Mouse (Mus musculus) hematopoietic stem cell, adult 5-6 weeks (primary cell): ENCODE data around the gene Nfkbie. TPM values are rescaled to one million over a fixed set of nuclear protein-coding genes. Genes with fewer than 3 reads are reported as not detected.

Source experiments
- ATAC-seq, 2 experiments: fragments of 125-278 bp in 1 of 2; replicated peaks in 1 of 2; 2 replicates each; pipeline ENCODE4 v1.8.0; 2016 to 2017; ENCODE audit warnings: inconsistent platforms in 2 of 2, mild to moderate bottlenecking in 2 of 2, moderate number of reproducible peaks in 2 of 2, low read depth in 1 of 2, moderate TSS enrichment in 1 of 2; ENCODE audit not compliant: low FRiP score in 2 of 2, poor library complexity in 2 of 2, severe bottlenecking in 2 of 2, insufficient read depth in 1 of 2, low TSS enrichment in 1 of 2
- total RNA-seq: library from RNA; stranded (forward); fragments of 172-1452, 232-1000 nt; gene quantifications from 2 replicates; pipeline ENCODE4 v1.2.3, GENCODE M21; 2017

The Nfkbie gene
- total RNA-seq, 1 experiment from 2014 or later: 20.5 TPM

DNA sequence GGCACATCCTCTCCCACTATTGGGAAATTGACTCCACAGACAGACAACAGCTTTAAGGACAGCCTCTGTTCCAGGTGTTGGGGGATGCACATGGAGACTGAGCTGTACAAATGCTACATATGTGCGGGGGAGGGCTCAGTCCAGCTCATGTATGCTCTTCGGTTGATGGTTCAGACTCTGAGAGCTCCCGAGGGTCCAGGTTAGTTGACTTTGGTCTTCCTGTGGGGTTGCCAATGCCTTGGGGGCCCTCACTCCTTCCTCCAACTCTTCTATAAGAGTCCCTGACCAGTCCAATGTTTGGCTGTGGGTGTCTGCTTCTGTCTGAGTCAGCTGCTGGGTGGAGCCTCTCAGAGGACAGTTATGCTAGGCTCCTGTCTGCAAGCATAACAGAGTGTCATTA, 2.4 kb upstream of the Nfkbie start:
- ATAC-seq: no peak

DNA sequence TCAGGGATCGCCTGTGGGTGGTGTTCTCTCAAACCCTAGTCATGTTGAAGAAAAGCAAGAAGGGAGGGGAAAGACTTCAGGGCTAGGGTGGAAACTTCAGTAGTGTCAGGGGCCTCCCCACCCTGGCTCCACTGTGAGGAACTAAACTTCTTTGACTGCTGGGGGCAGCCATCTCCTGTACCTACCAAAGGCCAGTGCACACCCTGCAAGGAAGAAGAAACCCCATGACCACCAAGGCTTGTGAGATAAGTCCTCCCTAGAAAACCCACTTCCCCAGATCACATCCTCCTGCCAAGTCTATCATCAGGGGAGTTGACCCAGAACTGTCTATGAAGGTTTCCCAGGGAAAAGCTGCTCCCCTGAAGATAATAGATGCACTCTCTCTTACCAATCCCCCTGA, 1.1 kb upstream of the Nfkbie start:
- ATAC-seq: no peak

DNA sequence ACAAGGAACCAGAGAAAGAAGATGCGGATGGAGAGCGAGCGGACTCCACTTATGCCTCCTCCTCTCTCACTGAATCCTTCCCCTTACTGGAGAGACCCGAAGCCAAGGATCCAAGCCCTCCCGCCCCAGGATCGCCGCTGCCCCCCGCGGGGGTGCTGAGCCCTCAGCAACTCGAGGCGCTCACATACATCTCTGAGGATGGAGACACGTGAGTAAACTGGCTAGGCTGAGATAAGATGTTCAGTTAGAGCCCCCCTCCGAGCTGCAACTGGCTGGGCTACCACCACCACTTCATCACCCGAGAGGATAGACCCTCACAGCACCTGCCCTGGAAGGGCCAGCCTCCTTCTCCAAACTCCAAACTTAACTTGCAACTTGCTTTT, 595 bp downstream of the Nfkbie start:
- no peak for ATAC-seq

DNA sequence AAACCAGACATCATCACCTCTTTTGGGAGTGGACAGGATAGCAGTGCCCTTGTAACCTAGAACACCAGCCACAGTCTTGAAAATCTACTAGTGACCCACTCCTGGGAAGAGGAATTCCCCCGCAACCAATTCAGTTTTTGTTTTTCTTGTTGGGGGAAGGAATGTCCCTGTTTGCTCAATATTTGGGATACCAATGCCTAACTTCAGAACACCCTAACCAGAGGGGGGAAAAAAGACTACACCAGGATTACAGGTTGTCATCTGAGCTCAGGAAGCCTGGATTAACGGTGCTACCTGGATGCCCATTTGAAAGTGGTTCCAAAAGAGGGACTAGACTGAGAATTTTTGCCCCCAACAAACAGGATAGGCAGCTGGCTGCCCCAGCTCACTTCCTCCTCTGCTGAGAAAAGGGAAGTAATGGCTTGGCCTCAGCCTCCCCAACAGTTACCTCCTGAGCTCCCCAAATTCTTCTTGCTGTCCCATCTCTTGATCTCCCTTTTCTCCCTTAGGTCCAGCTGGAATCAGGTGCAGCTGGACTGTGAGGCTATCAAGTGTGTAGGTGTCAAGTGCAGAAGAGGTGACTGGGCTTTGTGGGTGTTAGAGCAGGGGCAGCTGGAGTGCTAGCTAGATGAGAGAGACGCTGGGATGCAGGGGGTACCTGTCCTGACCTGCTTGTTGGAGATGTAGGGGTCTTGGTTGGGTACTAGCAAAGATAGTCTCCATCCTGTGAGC, 1.2 kb downstream of the Nfkbie start:
- 0 out of 4 replicates have a peak, but pooled peaks have one; percentile 23 to 37 for ATAC-seq

DNA sequence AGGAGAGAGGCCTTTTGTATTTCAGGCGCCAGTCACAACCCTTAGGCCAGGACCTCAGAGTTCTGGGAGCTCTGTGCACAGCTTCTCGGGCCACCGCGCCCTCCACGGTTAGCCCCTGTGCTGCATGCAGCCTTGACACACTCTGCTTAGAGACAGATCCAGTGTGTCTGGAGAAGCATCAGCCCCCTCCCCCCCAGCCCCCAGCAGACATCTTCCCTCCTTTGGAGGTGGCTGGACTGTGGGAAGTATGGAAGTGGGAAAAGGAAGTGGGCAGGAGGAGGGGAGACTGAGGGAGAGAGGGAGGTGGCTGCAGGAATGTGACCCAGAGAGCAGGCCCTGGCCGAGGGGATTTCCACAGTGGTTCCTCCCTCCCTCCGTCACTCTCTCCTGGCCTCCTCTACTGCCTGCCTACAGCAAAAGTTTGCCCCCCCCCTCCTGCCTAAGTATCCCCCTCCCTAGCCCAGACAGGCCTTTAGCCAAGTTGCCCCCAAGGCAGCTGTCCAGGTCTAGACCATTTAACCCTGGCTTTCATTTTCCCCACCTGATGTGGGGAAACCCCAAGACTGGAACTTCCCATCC, 1.8 kb downstream of the Nfkbie start:
- ATAC-seq: no peak

DNA sequence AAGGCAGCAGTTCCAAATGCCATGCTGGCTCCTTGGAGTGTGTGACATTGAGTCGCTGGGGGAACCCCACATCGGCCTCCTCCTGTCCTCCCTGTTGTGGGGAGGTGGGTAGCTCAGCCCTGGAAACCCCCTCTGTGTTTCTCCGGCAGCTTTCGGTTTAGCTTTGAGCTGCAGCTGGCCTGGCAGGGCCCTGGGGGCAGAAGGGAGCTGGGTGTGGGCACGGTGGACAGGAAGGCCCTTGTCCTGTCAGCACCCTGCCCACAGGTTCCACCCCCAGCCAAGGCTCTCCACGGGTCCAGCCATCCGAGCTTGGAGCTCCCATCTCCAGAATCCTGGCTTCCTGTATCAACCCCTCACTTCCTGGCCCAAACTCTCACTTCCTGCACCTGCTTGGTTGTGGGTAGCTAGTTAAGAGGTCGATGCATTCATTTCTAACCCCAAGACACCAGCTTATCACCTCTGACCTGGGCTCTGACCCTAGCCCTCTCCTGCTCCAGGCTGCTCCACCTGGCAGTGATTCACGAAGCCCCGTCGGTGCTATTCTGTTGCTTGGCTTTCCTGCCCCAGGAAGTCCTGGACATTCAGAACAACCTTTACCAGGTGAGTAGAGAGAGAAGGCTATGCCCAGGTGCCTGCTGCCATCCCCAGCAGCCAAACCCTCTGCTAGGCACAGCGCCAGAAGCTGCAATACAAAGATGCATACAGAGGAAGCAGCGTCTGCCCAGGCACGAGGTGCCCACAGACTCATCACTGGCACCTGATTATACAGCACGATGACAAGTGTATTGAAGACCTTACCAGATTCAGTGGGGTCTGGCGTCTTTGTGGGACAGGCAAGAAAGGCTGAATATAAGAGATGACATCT, 2.7 kb downstream of the Nfkbie start:
- ATAC-seq: peak; percentile 3 to 29; a peak in 2 of 4 replicates

DNA sequence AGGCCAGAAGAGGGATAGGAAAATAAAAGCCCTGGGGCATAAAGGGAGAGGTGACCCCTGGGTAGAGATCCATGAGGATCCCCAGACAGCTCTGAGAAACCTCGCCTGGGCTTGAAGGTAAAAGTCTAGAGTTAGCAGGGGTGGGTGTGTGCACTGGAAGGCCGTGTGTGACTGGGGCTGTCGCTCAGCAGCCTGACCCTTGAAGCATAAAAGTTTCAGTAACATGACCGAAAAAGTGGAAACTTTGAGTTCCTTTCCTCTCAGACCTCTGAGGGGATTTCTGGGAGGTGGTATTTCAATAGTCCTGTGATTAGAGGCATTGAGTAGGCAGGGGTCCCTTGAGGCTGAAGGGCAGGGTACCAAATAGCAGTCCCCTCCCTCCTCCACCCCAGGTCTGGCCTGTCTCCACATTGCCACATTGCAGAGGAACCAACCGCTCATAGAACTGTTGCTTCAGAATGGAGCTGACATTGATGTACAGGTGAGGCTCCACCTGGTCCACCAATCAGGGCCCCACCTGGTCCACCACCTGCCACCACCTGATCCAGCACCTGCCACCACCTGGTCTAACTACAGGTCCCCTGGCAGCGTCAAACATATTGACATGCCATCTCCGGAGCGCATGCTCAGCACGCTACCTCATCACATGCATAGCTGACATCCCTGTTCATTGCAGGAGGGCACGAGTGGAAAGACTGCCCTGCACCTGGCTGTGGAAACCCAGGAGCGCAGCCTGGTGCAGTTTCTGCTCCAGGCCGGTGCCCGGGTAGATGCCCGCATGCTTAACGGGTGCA, 4.4 kb downstream of the Nfkbie start:
- no peak for ATAC-seq

DNA sequence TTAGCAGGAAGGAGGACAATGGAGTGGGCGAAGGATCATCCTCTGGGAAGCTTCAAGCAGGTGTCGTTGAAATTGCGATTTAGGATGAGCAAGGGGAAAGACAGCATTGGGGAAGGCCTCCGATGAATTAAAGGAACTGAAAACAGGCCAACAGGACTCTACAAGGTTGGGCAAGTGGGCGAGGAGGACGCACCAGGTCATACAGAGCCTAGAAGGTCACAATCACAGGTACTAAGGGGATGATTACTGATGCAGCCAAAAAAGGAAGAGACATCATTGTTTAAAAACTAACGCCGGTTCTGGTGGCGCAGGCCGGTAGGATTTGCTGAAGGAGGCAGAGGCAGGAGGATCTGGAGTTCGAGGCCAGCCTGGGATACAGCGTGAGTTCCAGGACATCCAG, 7.7 kb downstream of the Nfkbie start:
- no peak for ATAC-seq

DNA sequence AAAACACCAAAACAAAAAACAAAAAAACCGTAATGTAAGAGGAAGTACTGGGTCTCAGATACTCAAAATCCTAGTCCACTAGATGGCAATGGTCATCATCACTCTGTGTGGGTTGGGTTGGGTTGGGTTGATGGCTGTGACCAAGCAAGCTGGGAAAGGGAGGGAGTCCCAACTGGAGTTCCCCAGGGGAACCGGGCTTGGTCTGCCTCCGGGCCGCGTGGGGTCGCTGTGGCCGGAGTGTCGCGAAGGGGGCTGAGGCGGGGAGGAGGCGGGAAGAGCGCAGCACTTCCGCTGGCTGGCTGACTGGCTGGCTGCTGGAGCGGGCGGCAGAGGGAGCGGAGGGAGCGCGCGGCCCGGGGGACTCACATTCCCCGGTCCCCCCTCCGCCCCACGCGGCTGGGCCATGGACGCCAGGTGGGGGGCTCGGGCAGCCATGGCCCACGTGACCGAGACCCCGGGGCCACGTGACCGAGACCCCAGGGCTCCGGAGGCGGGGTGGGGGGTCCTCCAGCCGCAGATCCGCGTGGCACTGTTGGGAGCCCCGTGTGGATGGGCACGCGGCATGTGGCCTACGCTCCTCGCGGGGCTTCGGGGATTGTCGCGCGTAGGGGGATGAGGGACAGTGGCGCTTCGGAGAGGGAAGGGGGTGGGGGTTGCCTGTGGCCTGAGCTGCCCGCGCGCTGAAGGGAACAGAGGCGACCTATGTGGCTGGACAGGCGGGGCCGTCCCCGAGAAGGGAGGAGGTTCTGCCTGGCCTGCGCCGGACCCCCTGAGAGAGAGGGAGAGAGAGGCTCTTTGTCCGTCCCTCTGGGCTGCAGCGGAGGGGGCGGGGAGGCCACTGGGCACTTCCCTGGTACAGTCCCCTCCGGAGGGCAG, 8.4 kb downstream of the Nfkbie start, which contains the start of gene Slc35b2:
Gene Slc35b2, plus strand, starts transcription at position 220 of the 876 bp plus-strand sequence.
- peak; percentile 74 for ATAC-seq

DNA sequence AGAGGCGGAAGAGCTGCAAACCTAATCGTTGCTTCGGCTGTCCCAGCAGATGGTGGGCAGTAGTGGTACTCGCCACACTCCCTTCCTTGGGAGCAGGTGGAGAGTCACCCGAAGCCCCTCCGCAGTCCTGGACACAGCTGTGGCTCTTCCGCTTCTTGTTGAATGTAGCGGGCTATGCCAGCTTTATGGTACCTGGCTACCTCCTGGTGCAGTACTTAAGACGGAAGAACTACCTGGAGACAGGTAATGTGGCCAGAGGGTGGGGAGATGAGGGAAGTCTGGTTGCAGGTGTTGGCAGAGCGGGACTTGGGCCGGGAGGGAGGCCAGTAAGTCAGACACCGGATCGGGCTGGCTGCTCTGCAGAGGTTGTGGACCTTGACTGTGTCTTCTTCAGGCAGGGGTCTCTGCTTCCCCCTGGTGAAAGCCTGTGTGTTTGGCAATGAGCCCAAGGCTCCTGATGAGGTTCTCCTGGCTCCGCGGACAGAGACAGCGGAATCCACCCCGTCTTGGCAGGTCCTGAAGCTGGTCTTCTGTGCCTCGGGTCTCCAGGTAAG, 9.1 kb downstream of the Nfkbie start:
- ATAC-seq: 0 out of 4 replicates have a peak, but pooled peaks of 1 of the 2 experiments have one; percentile 17

DNA sequence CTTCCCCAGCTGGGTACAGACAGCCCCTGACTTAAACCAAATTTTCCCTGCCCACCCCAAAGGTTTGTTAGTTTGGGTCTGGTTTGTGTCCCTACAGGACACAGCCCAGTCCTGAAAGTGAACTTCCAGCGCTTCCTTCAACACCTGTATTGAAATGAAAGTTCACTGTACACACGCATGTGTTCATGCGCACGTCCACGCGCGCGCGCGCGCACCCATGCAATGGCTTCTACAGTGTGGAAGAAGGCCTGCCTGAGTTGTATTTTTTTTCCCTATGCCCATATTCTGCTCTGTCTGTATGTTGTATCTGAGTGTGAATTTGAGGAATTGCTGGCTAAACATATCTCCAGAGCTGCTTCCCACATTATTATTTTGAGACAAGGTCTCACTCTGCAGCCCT, 9.6 kb downstream of the Nfkbie start:
- ATAC-seq: no peak

DNA sequence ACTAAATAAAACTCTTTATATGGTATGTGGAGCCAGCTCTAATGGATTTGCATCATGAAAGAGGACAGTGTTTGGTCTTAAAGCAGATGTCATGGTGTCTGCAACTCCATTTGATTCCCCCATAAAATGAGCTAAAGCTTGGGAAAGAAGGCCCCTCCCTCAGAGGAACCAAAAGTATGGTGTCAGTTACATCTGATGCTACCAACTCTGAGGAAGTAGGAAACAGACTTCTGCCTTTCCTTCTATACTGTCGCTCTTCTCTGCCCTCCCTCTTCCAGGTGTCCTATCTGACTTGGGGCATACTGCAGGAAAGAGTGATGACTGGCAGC, 10.5 kb downstream of the Nfkbie start:
- no peak for ATAC-seq

DNA sequence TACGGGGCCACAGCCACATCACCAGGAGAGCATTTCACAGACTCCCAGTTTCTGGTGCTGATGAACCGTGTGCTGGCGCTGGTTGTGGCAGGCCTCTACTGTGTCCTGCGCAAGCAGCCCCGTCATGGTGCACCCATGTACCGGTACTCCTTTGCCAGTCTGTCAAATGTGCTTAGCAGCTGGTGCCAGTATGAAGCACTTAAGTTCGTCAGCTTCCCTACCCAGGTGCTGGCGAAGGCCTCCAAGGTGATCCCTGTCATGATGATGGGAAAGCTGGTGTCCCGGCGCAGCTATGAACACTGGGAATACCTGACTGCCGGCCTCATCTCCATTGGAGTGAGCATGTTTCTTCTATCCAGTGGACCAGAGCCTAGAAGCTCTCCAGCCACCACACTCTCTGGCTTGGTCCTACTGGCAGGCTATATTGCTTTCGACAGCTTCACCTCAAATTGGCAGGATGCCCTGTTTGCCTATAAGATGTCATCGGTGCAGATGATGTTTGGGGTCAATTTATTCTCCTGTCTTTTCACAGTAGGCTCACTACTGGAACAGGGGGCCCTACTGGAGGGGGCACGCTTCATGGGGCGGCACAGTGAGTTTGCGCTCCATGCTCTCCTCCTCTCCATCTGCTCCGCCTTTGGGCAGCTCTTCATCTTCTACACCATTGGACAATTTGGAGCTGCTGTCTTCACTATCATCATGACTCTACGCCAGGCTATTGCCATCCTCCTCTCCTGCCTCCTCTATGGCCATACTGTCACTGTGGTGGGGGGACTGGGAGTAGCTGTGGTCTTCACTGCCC, 11.1 kb downstream of the Nfkbie start:
- ATAC-seq: no peak

DNA sequence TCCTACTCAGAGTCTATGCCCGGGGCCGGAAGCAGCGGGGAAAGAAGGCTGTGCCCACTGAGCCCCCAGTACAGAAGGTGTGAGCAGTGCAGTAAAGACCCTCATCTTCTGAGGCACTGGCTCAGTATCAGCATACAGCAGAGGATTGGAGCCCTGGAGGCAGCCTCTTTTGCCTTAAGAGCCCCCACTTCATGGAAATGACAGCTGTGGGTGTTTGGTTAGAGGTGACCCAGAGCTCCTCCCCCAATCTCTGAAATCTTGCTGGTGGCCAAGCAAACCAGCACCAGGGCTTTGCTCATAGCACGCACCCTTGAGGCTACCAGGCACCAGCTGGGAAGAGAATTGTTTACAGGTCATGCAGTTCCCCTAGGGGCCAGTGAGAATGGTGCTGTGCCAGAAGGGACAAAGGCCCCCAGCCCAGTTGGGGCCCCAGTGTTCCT, 11.7 kb downstream of the Nfkbie start:
- ATAC-seq: no peak

DNA sequence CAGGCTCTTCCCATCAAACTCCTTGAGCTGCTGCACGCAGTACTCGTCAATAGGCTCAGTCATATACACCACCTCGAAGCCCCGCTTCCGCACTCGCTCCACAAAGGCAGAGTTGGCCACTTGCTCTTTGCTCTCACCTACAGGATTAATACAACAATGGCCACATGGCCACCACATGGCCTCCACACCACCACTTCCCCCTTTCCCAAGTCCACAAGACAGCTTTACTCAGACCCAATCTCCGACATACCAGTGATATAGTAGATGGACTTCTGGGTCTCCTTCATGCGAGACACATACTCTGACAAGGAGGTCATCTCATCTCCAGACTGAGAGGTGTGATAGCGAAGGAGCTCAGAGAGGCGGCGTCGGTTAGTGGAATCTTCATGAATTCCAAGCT, 13.5 kb downstream of the Nfkbie start:
- no peak for ATAC-seq

DNA sequence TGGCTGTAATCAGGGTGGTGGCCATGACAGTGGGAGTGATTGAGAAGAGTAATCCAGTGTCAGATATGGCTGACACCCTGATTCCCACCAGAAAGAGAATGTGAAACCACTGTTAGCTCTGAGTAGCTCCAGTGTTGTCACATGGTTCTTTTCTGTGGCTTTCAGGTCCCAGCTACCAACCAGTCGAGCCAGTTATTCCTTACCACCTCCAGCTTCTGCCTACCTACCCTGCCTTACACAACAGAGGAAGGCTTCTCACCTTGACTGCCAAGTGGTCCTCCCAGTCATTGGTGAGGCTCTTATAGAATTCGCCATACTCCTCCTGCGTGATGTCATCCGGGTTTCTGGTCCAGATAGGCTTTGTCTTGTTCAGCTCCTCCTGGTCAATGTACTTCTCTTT, 14.5 kb downstream of the Nfkbie start:
- ATAC-seq: no peak
